Comparison of ENCODE assay signal across 8 mouse cellular contexts in the genomic region with DNA sequence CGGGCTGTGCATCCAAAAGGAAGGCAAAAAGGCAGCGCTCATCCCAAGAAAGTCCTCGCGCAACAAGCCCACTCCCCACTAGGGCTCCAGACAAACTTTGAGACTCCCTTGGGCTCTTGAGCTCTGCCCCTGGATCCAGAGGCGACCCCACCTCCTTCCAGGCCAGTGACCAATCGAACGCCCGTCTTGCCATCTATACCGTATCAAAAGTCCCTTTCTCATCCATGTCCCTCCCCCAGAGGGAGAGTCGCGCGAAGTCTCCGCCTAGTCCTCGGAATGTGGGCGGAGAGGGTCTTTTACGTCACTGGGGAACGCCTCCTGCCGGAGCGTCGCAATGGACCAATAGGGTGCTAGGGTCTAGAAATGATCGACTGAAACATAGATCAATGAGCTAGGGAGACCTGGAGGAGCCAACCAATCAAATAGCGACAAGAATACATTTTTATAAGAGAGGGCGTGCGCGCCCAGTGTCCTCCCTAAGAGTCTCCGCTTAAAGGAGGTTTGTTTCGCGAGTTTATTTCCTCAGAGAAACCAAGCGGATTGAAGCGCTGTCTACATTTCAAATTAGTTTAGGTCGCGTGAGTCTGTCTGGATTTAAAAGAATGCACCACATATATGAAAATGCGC. TPM values are rescaled to one million over a fixed set of nuclear protein-coding genes. Genes with fewer than 3 reads are reported as not detected.
DNase-seq lines count a peak whose midpoint lies in the region; ATAC-seq and TF ChIP-seq lines count a peak whose summit lies in the region.

A gene (minus strand): TSS at position 106 of the 627 bp plus-strand sequence.

- no peak; the same call in 1 of the 2 replicates for TF ChIP-seq CTCF in midbrain, postnatal 0 days (IDR thresholded peaks at IDR 0.05)

- H3K4me3 ChIP-seq in brown adipose tissue, adult 24 weeks (ENCODE audit: insufficient read depth, low read depth, low read length): peak within 1 kb of the TSS; percentile 80
- H3K4me3 ChIP-seq in heart, embryonic 11.5 days (ENCODE audit: low read depth, low read length): peak within 1 kb of the TSS; percentile 82
- peak within 1 kb of the TSS; percentile 84 for H3K4me3 ChIP-seq in kidney, embryonic 15.5 days (replicated peaks)
- H3K4me3 ChIP-seq in limb, embryonic 15.5 days: peak within 1 kb of the TSS; percentile 84
- H3K4me3 ChIP-seq in midbrain, postnatal 0 days (ENCODE audit: low read depth, low read length): peak within 1 kb of the TSS; percentile 53

- H3K36me3 ChIP-seq in heart, embryonic 11.5 days (ENCODE audit: control insufficient read depth, insufficient read depth, low read length): no peaks in the 10 kb centered on the region; the same call in 1 of the 2 replicates
- H3K36me3 ChIP-seq in kidney, embryonic 15.5 days: peaks cover 11% of the 10 kb centered on the region; the same call in 1 of the 2 replicates
- H3K36me3 ChIP-seq in limb, embryonic 15.5 days: 0 out of 2 replicates have a peak, but pooled peaks cover 3% of the 10 kb centered on the region
- H3K36me3 ChIP-seq in midbrain, postnatal 0 days (ENCODE audit: insufficient read depth, low read length): no peaks in the 10 kb centered on the region

- ATAC-seq in erythroid progenitor cell, adult 5-6 weeks (replicated peaks; ENCODE audit: low FRiP score, poor library complexity, severe bottlenecking): peak; percentile 98
- ATAC-seq in heart, embryonic 11.5 days (replicated peaks; ENCODE audit: insufficient number of reproducible peaks, low FRiP score, low TSS enrichment): peak; percentile 98
- ATAC-seq in kidney, embryonic 15.5 days (replicated peaks; ENCODE audit: low FRiP score): peak; percentile 99
- peak; percentile 98 for ATAC-seq in limb, embryonic 15.5 days (ENCODE audit: insufficient number of reproducible peaks, low FRiP score, low TSS enrichment, low read depth)
- ATAC-seq in midbrain, postnatal 0 days (ENCODE audit: low FRiP score): peak; percentile 100

- peak within 1 kb of the TSS; percentile 84 for H3K9ac ChIP-seq in heart, embryonic 11.5 days (ENCODE audit: low read depth, low read length)
- H3K9ac ChIP-seq in kidney, embryonic 15.5 days: peak within 1 kb of the TSS; percentile 85
- peak within 1 kb of the TSS; percentile 86 for H3K9ac ChIP-seq in limb, embryonic 15.5 days
- H3K9ac ChIP-seq in midbrain, postnatal 0 days (replicated peaks; ENCODE audit: low read length, poor library complexity, severe bottlenecking): peak within 1 kb of the TSS; percentile 61

- peak within 1 kb of the TSS; percentile 89 for H3K4me2 ChIP-seq in heart, embryonic 11.5 days
- peak within 1 kb of the TSS; percentile 80 for H3K4me2 ChIP-seq in kidney, embryonic 15.5 days
- H3K4me2 ChIP-seq in limb, embryonic 15.5 days: peak within 1 kb of the TSS; percentile 56
- peak within 1 kb of the TSS; percentile 95 for H3K4me2 ChIP-seq in midbrain, postnatal 0 days (ENCODE audit: low read depth, low read length, poor library complexity, severe bottlenecking)

- under 1% methylated on average over 33 of the region's 33 CpGs for WGBS in heart, embryonic 11.5 days (ENCODE audit: insufficient replicate concordance)
- WGBS in kidney, embryonic 15.5 days: under 1% methylated on average over 33 of the region's 33 CpGs
- WGBS in limb, embryonic 15.5 days: 0% methylated on average over 33 of the region's 33 CpGs
- WGBS in midbrain, postnatal 0 days: 1% methylated on average over 33 of the region's 33 CpGs

- DNase-seq in CD4-positive helper T cell, adult 2 months (ENCODE audit: low read depth, low spot score): peak; percentile 99
- peak; percentile 99 for DNase-seq in midbrain, postnatal 0 days (ENCODE audit: low spot score)
- DNase-seq in spleen, postnatal 10 days (ENCODE audit: low spot score in 2 of 2): peak; percentile 79 to 94

- H3K4me1 ChIP-seq in brown adipose tissue, adult 24 weeks (ENCODE audit: control insufficient read depth, insufficient read depth, insufficient read length, low read length): no peaks in the 10 kb centered on the region
- H3K4me1 ChIP-seq in heart, embryonic 11.5 days (ENCODE audit: control insufficient read depth, insufficient read depth, low read length): peaks cover 21% of the 10 kb centered on the region
- H3K4me1 ChIP-seq in kidney, embryonic 15.5 days: peaks cover 39% of the 10 kb centered on the region
- peaks cover 23% of the 10 kb centered on the region for H3K4me1 ChIP-seq in limb, embryonic 15.5 days
- no peaks in the 10 kb centered on the region for H3K4me1 ChIP-seq in midbrain, postnatal 0 days (ENCODE audit: insufficient read depth, low read length)

- H3K27ac ChIP-seq in brown adipose tissue, adult 24 weeks (replicated peaks; ENCODE audit: low read depth, low read length): peak within 1 kb of the TSS; percentile 67
- H3K27ac ChIP-seq in heart, embryonic 11.5 days (ENCODE audit: low read depth, low read length): peak within 1 kb of the TSS; percentile 89
- H3K27ac ChIP-seq in kidney, embryonic 15.5 days: peak within 1 kb of the TSS; percentile 93
- peak within 1 kb of the TSS; percentile 95 for H3K27ac ChIP-seq in limb, embryonic 15.5 days
- peak within 1 kb of the TSS; percentile 59; the same call in 1 of the 2 replicates for H3K27ac ChIP-seq in midbrain, postnatal 0 days (ENCODE audit: low read depth, low read length)

- H3K27me3 ChIP-seq in heart, embryonic 11.5 days (ENCODE audit: control insufficient read depth, insufficient read depth, low read length): no peaks in the 10 kb centered on the region
- no peaks in the 10 kb centered on the region for H3K27me3 ChIP-seq in kidney, embryonic 15.5 days
- no peaks in the 10 kb centered on the region for H3K27me3 ChIP-seq in limb, embryonic 15.5 days
- H3K27me3 ChIP-seq in midbrain, postnatal 0 days (ENCODE audit: insufficient read depth, low read length): no peaks in the 10 kb centered on the region

- no peaks in the 10 kb centered on the region; the same call in 1 of the 2 replicates for H3K9me3 ChIP-seq in heart, embryonic 11.5 days (replicated peaks; ENCODE audit: control insufficient read depth, low read length)
- H3K9me3 ChIP-seq in kidney, embryonic 15.5 days (replicated peaks): no peaks in the 10 kb centered on the region
- H3K9me3 ChIP-seq in limb, embryonic 15.5 days: no peaks in the 10 kb centered on the region
- no peaks in the 10 kb centered on the region for H3K9me3 ChIP-seq in midbrain, postnatal 0 days (ENCODE audit: low read length)

RNA-seq across cellular contexts. Expression of the gene that starts here (rescaled TPM):
- 6.5 and 6.6 TPM in 2 replicates for polyA plus RNA-seq in brown adipose tissue, adult 24 weeks (2012; ENCODE audit: insufficient read depth, insufficient read length, missing spikeins)
- total RNA-seq in erythroid progenitor cell, adult 5-6 weeks (2015; ENCODE audit: low replicate concordance): 1.7 and 4.7 TPM in 2 replicates
- total RNA-seq in erythroid progenitor cell, adult 5-6 weeks (2017; ENCODE audit: low replicate concordance): 0.38 and 1.4 TPM in 2 replicates
- 42.9 and 52.9 TPM in 2 replicates for polyA plus RNA-seq in heart, embryonic 11.5 days (2014; fragmentation: Nextera tagmentation; extraction: Ambion mirVana)
- polyA plus RNA-seq in kidney, embryonic 15.5 days (2015; fragmentation: Nextera tagmentation; extraction: Ambion mirVana): 31.1 and 31.4 TPM in 2 replicates
- 29.9 and 35.0 TPM in 2 replicates for polyA plus RNA-seq in limb, embryonic 15.5 days (2015; fragmentation: Nextera tagmentation; extraction: Ambion mirVana)
- 3.9 and 4.5 TPM in 2 replicates for total RNA-seq in midbrain, postnatal 0 days (2014; rRNA removed)
- 1.9 and 2.1 TPM in 2 replicates for polyA plus RNA-seq in midbrain, postnatal 0 days (2015; fragmentation: Nextera tagmentation; extraction: Ambion mirVana)

Comparison
In these comparisons a context has a peak if more than half of its experiments do, and no peak if none do; other contexts are left out.
1. Peak in every context shown above with its lines: DNase-seq, ATAC-seq, H3K4me3 ChIP-seq and H3K27ac ChIP-seq.